Mouse (Mus musculus) CD8-positive naive resting alpha-beta T cell, adult 2 months (primary cell): Measurements from ENCODE around the gene Mok.
"Not testable (repeated sequence)": the region's sequence is repeated elsewhere in the genome, so short reads cannot be mapped to it uniquely, and the experiment has no call there.

ENCODE experiments used
- DNase-seq, 2 experiments: peaks; one replicate each; pipeline ENCODE4 v3.0.0; 2022; ENCODE audit warnings: low read depth in 2 of 2, low spot score in 2 of 2

The Mok gene

DNA sequence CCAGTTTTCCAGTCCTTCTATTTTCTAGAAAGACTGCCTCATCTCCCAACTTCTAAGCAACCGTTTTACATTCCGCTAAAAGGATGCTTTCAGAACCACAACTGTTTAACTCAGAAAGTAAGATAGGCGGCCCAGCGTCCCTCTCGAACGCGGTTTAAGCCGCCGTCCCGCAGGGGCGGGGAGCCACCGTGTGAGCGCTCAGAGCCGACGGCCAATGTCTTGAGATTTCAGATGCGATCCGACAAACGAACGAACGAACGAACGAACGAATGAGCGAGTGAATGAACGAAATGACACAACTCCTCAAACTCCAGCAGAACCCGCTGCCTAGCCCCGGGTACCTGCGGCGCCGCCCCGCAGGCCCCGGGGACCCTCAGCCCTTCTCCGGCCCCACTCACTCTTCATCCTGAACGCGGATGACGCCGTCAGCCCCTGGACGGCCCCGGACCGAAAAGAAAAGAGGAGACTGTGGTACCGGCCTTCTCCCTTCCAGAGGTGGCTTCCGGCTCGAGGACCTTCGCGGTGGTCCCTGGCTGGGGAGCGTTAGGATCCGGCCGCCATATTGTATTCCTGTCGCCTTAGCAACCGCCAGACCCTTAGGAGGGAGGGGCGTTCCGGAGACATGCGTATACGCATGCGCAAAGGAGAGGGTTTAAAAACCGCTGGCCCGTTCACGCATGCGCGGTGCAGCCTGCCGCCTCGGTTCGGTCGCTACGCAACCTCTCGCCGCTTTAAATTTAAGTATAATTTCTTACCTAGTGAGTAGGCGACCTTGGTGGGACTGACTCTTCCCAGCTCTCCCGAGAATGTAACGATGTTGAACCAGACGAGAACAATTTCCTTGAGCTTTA, at the start of gene Mok:
Mok (minus strand) TSS at position 592 of the 851 bp plus-strand sequence.
- DNase-seq: peak; percentile 94 to 95

DNA sequence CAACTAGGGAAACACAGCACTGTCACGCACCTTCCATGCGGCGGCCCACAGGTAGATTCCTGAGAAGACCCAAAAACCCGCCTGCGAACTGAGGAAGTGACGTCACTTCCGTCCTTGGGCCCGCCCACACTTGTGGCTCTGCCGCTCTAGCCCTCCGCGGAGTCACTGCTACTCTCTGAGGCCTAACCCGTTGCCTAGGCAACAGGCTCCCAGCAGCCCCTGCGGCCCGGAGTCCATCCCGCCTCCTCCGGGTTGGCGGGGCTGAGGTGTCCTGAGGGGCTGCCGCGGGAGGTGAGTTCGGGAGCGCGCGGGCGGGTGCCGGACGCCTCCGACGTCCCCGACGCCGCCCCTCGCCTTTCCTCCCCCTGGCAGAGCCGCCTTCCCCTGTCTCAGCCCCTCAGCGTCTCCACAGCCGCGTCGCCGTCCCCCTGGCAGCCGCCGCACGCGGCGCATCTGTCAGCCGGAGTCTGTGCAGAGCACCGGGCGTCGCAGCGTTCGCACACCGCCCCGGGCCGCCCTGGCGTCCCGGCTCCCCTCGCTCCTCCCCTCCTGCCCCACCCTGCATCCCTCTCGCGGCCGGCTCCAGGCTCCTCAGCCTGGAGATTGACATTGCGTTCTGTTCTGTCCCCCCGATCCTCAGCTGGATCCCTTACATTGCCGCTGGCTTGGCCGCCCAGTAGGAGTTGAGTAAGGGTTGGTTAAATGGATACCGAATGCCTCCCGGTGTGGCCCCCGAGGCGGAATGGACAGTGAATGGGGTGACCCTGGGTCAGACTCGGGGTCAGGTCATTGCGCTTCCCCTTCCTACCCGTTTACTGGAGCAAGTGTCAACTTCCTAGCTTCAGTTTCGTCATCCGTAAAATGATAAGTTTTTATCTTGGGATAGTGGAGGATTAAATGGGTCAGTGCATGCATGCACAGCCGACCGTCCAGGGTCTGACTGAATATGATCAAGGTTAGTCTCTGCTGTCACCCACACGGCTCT, 48.6 kb upstream of the Mok start, which contains the start of the genes Cinp and Tecpr2:
Cinp (minus strand) TSS at position 110 of the 985 bp plus-strand sequence.
Tecpr2 (plus strand) TSS at position 229 of the 985 bp plus-strand sequence.
- peak; percentile 94 to 95 for DNase-seq

DNA sequence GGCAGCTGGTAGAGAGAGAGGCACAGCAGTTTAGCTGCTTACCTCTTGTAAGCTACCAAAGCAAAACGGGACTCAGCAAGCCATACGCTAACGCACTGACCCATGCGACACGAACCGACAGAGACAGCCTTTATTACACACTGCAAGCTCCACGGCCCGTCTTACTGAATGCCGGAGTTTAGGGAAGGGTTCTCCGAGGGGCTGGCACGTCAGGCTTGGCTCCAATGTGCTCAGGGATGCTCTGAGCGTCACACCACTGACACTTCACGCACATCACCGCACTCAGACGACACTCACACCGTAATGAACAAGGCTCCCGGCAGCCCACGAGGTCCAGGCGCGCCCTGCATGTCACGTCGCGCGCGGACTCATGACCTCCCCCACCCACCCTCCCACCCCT, 47.9 kb upstream of the Mok start:
- no peak for DNase-seq

DNA sequence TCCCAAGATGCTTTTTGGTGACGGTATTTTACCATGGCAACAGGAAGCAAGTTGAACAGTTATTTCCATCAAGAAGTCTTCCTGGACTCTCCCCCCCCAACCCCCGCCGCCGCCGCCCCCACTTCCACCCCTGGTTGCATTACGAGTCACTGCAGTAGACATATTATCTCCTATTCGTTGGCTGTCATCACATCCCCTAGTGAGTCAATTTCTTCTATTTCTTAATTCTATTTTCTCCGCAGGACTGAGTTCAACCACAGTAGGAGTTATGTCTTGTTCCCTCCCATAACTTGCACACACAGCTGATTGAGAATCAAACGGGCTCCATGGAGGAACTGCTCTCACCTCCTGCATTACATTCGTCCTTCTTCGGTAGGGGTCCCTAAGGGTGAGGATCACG, 47.4 kb upstream of the Mok start:
- no peak for DNase-seq

DNA sequence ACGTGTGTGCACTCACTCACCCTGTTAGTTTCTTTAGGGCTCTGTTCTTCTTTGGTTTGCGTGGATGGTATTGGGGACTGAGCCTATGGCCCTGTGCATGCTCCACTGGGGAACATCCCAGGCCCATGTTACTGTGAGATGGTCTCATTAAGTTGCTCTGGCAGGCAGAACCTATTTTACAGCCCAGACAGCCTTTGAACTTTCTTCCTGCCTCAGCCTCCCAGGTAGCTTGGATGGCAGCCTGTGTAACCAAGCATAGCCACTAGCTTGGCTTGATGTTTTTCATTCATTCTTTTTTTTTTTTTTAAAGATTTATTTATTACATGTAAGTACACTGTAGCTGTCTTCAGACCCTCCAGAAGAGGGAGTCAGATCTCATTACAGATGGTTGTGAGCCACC, 44.5 kb upstream of the Mok start:
- DNase-seq: no peak

DNA sequence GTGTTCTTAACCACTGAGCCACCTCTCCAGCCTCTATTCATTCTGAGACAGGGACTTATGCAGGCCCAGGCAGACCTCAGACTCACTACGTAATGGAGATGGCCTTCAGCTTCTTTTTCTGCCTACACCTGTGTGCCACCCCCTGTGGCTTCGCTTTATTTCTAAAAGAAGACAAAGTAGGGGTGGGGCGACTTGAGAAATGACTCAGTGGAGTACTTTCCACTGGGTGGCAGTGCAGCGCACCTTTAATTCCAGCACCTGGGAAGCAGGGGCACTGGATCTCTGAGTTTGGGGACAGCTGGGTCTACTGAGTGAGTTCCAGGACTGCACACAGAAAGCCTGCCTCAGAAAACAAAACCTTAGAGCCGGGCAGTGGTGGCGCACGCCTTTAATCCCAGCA, 41.6 kb upstream of the Mok start:
- no peak for DNase-seq

DNA sequence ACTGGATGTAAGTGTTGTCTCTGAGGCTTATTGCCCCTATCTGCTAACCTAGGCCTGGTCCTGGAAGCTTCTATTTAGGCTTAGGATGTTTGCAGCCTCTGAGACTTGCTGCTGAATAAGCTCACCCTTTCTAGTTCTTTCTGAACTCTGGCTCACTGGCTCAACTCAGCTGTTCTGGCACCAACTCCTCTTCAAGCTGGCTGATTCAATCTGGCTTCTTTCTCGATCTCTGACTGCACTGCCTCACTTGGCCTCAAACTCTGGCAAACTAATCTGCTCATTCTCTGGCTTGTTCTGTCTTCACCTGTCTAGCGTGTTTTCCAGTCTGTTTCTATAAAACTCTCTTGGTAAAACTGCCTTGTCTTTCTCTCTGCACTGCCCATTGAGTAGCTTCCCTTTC, 34.6 kb upstream of the Mok start:
- DNase-seq: no peak

DNA sequence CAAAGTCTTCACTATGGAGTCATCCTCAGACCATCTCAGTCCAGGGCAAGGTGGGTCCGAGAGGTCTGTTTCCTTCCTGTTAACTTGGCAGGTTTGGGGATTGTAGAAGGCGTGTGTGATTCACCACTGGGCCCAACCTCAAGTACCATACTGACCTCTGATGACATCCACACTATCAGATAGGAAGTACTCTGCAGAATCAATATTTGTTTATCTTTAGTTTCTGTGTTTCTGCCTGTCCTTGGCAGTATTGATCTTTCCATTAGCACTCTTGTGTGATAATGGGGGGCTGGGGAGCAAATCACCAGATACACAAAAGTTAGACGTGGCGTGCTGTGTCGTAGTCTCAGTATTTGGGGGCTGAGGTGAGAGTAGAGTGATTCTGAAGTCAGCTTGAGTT, 30.5 kb upstream of the Mok start:
- DNase-seq: no peak

DNA sequence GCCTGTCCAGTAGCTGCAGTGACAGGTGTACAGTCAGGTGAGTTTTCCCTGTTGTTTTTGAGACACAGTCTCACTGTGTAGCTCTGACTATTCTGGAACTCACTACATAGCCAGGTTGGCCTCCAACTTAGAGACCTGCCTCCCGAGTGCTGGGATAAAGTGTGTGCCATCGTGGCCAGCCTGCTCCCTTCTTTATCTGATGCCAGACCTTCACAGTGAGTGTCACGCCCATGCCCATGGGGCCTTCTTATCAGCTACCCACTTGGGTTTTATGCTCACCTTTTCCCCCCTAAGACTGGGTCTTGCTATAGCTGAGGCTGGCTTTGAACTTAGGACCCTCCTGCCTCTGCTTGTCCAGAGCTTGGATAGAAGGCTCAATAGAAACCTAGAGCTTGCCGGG, 29.4 kb upstream of the Mok start:
- no peak for DNase-seq

DNA sequence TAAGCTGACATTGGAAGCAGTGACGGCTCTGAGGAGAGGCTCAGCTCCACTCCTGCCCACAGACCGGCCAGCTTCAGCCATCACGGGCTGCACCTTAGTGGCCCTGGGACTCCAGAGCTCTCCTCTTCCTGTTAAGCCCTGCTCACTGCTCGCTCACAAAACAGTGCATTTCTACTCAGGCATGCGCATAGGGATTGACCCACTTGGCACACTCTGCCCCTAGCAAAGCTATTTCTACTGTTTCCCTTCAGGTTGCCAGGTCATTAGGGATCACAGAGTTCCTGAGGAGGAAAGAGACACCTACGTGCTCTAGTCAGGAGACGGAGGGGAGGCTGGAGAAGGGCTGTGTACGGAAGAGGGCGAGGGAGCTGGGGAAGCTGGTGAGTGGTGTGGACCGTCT, 25.2 kb upstream of the Mok start:
- DNase-seq: no peak

DNA sequence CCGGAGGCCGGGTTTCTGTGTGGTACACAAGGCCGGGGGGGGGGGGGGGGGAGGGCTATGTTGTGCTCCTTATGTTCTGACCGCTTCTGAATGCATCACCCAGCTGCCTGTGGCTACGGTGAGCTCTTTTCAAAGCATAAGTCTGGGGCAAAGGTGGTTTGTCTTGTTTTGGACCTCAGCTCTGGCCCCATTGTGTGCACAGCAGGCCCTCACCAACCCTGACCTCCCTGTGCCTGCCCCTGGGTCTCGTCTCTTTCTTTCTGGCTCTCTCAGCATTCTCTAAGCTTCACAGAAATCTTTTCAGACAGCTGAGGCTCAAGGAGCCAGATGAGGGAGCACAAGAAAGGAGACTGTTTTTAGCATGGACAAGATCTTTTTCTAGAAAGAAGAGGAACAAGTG, 24.8 kb upstream of the Mok start:
- no peak for DNase-seq

DNA sequence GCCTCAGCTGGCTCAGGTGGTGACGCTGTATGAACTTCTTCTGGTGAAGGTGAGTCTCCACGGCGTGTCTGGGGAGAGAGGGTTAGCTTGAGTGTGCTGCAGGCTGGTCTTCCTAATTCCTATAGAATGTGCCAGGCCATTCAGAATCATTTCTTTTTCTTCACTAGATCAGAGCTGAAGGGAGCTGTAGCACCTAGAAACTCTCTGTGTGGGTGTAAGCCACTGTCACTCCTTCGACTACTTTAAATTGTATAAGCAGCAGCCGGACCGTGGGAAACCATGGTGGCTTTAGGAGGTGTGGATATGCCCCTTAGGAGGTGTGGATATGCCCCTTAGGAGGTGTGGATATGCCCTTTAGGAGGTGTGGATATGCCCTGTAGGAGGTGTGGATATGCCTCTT, 23.3 kb upstream of the Mok start:
- DNase-seq: no peak

DNA sequence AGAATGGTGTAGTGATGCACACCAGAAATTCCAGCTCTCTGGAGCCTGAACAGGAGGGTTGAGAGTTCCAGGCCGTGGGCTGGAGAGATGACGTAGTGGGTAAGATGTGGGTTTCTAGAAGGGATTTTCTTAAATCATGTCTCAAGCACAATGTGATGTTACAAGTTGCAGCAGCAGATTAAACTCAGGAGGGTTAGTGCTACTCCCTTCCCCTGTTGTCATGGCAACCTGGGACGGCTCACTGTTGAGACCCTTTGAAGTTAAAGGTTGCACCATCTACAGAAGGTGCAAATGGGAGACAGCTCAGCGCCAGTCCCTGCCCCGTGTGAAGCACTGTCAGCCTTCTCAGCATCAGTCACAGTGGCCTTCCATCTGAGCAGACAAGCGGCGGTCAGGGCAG, 20.5 kb upstream of the Mok start:
- peak in 1 of 2 experiments; percentile 30 for DNase-seq

DNA sequence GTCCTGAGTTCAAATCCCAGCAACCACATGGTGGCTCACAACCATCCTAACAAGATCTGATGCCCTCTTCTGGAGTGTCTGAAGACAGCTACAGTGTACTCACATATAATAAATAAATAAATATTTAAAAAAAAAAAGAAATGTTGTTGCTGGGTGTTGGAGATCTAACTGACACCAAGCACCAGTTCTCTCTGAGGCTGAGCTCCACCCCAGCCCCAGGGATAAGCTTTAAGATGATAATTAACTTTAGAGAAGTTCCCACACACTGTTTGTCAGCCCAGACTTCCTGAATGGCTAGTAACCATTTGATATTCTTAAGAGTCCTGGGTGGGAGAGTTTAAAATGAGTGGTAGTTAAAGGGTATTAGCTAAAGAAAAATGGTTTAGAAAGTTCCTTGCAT, 19.6 kb upstream of the Mok start:
- no peak for DNase-seq

DNA sequence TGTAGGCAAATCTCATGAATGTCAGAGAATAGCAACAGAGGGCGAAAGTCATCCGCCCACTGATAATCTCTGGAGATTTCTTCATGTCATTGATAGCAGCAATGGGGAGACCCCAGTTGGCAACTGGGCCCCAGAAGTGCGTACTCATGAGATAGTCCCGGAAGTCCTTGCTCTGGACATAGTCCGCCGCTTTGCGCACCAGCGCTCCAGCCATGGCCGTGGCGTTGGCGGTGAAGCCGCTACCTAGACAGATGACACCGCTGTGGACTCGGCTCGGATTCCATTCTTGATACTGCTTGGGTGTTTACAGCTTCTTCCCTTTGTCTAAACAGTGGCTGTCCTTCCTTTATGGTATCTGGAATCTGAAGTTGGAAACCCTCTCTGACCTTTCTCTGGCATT, 17.9 kb upstream of the Mok start:
- DNase-seq: not testable (repeated sequence)

DNA sequence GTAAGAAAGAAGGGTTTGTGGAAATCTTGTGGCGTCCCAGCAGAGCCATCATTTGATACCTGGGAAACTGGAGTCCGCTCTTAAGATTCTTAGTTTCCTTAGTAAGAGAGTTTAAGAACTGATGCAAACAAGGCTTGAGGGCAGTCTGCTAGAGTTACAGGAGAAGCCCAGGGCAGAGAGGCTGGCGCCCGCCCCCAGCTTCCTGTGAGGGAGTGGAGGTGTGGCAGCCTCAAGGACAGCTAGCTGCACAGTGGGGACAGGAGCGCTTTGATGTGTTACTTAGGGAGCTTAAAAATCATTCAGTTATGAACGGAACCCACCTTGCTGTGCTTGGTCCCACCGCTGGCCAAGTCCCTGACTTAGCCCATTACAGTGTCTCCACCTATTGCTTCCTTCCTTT, 16.5 kb upstream of the Mok start:
- DNase-seq: peak; percentile 22 to 32

DNA sequence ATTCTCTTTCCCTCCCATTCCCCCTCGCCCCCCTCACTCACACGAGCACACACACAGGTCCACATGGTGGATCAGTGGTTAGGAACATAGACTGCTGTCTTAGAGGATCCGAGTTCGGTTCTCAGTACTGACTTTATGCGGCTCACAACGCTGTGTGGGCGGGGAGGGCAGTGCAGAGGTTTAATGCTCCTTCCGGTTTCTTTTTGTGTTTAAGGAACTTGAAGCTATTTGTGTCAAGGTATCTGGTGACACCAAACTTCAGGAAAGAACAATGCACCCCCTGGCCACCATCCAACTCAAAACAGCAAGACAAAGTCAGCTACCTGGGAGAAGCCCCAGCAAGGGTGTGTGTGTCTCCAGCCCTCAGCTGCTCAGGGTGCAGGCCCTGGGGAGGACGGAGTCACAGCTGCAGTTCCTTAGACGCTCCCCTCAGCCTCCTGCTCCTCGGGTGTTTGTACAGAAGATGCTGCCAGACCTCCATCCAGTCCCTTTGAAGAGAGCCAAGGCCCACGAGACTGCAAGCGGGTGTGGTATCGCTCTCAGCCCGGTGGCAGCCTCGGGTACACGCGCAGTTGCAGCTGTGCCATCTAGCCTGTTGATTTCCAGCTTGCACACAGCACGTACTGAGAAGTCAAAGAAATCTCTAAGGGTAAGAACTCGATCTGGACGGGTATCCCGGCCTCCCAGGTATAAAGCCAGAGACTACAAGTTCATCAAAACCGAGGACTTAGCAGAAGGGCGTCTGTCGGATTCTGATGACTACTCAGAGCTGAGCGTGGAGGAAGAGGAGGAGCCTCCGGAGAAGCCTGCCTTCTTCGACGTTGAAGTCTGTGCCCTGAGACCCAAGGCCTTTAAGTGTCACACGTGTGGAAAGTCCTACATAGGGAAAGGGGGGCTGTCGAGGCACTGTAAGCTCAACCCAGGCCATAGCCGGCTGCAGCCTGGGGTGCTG, 14.3 kb upstream of the Mok start:
- no peak for DNase-seq

DNA sequence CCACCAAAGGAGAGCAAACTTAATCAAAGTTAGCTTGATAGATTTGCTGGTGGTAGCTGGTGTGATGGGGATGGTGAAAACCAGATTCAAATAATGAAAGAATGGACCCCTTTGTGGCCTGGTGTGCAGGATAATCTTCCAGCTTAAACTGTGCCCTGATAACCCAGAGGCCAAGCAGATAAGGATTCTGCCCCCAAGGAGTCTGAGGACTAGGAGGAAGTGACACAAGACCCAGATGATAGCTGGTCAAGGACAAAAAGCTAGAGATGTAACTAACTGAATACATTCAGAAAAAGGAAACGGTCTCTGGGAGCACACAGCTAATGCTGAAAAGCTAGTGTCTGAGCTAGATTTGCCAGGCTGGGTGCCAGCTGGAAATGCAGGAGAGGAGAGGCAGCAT, 11.2 kb upstream of the Mok start:
- DNase-seq: no peak

DNA sequence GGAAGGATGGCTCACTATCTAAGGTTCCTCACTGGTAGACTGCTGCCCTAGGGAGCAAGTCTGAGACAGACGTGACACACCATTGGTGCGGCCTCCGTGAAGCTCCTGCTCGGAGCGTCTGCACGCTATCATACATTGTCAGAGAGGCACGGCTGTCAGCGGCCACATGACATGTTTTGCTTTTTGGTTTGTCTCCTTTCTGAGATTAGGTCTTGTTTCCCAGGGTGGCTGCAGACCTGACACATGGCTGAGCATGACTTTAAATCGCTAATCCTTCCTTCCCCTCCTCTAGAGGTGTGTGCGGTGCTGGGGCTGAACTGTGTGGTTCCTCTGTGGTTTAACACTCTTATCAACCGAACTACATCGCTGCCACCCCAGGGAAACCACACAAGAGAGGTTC, 10.7 kb upstream of the Mok start:
- peak in 1 of 2 experiments; percentile 20 for DNase-seq

DNA sequence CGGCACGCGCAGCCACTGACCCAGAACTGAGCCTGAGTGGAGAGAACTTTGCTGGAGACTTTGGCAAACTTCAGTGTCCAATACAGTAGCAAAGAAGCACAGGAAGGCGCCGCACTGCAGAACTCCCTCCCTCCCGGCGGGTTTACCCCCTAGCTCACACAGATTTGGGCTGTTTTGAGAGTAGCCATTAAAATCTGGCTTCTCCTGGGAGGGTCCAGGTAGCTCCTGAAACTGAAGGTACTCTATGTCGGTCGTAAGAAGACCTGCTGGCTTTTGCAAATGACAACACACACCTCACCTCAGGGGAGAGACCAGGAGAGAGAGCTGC, 10.2 kb upstream of the Mok start:
- DNase-seq: no peak
